Mouse (Mus musculus) testis, adult 2 months (tissue): ENCODE results near the gene Mat2a. TPM values are rescaled to one million over a fixed set of nuclear protein-coding genes. Genes with fewer than 3 reads are reported as not detected.

ENCODE experiments used
- H3K27ac ChIP-seq: fragments of 200-500 bp; 2 replicates; pipeline ENCODE4 v1.5.1; 2012; ENCODE audit warnings: low read depth, low read length; ENCODE audit not compliant: control insufficient read depth, insufficient read depth
- H3K27me3 ChIP-seq: fragments of 200-500 bp; 2 replicates; pipeline ENCODE4 v1.6.1; 2012; ENCODE audit warnings: mild to moderate bottlenecking, low read length, moderate library complexity; ENCODE audit not compliant: control insufficient read depth, insufficient read depth
- H3K36me3 ChIP-seq: fragments of 200-500 bp; 2 replicates; pipeline ENCODE4 v1.6.1; 2012; ENCODE audit warnings: mild to moderate bottlenecking, low read length; ENCODE audit not compliant: control insufficient read depth, insufficient read depth
- H3K4me1 ChIP-seq: fragments of 200-500 bp; 2 replicates; pipeline ENCODE4 v1.6.1; 2012; ENCODE audit warnings: low read length; ENCODE audit not compliant: control insufficient read depth, insufficient read depth
- H3K4me3 ChIP-seq: fragments of 200-500 bp; 2 replicates; pipeline ENCODE4 v1.5.1; 2012; ENCODE audit warnings: low read depth, mild to moderate bottlenecking, low read length, moderate library complexity, mixed read lengths; ENCODE audit not compliant: control insufficient read depth
- CTCF ChIP-seq: fragments of 200-500 bp; IDR thresholded peaks from 2 replicates; pipeline ENCODE4 v1.5.1; 2012; ENCODE audit warnings: low read depth, mild to moderate bottlenecking, inconsistent platforms, low read length, moderate library complexity; ENCODE audit not compliant: control insufficient read depth, insufficient read depth, insufficient replicate concordance
- POLR2A ChIP-seq: fragments of 200-500 bp; IDR thresholded peaks from 2 replicates; pipeline ENCODE4 v1.6.1; 2012; ENCODE audit warnings: low read depth, mild to moderate bottlenecking, inconsistent platforms, low read length, moderate library complexity; ENCODE audit not compliant: control insufficient read depth
- polyA plus RNA-seq: library from polyadenylated mRNA; depleted of rRNA; stranded (reverse); fragments of >200 nt; gene quantifications from 2 replicates; pipeline ENCODE4 v1.2.3, GENCODE M21; 2012

The Mat2a gene
- polyA plus RNA-seq, 1 experiment, result 67.4 TPM

- no peak for TF ChIP-seq CTCF
- TF ChIP-seq POLR2A, result peak; percentile 43; the same call in 1 of the 2 replicates
- H3K27me3 ChIP-seq, result no peaks in the 10 kb centered on the region
- peak overlapping the region; percentile 100 for H3K27ac ChIP-seq
- H3K4me3 ChIP-seq, result peak overlapping the region; percentile 95
- peaks cover 3% of the 10 kb centered on the region for H3K36me3 ChIP-seq
- peaks cover 4% of the 10 kb centered on the region for H3K4me1 ChIP-seq
Observed at GRCm38 (mm10) chr6:72440186-72440990, 1.0 kb upstream of the Mat2a start.

- H3K27ac ChIP-seq, result peak overlapping the region; percentile 99
- H3K36me3 ChIP-seq, result peaks cover 4% of the 10 kb centered on the region
- H3K4me3 ChIP-seq, result peak overlapping the region; percentile 95
- peaks cover 4% of the 10 kb centered on the region for H3K4me1 ChIP-seq
- no peaks in the 10 kb centered on the region for H3K27me3 ChIP-seq
- no peak for TF ChIP-seq POLR2A
- TF ChIP-seq CTCF, result no peak
Observed at GRCm38 (mm10) chr6:72438862-72439354, 450 bp downstream of the Mat2a start.

GRCm38 (mm10) chr6:72438226-72438625, 1.1 kb downstream of the Mat2a start:
- peaks cover 4% of the 10 kb centered on the region for H3K36me3 ChIP-seq
- H3K27me3 ChIP-seq, result no peaks in the 10 kb centered on the region
- peaks cover 4% of the 10 kb centered on the region for H3K4me1 ChIP-seq
- no peak overlapping the region for H3K27ac ChIP-seq
- TF ChIP-seq CTCF (no peak), POLR2A (no peak)
- H3K4me3 ChIP-seq, result peak overlapping the region; percentile 95; the same call in 1 of the 2 replicates

GRCm38 (mm10) chr6:72432153-72432552, 7.2 kb downstream of the Mat2a start:
- H3K27me3 ChIP-seq, result no peaks in the 10 kb centered on the region
- H3K36me3 ChIP-seq, result peaks cover 4% of the 10 kb centered on the region
- no peak for TF ChIP-seq POLR2A
- no peak for TF ChIP-seq CTCF
- no peaks in the 10 kb centered on the region for H3K4me1 ChIP-seq
- H3K27ac ChIP-seq, result no peak overlapping the region
- H3K4me3 ChIP-seq, result no peak overlapping the region

- TF ChIP-seq CTCF, result no peak
- no peak for TF ChIP-seq POLR2A
- H3K4me3 ChIP-seq, result no peak overlapping the region
- no peaks in the 10 kb centered on the region for H3K27me3 ChIP-seq
- H3K36me3 ChIP-seq, result peaks cover 3% of the 10 kb centered on the region; the same call in 1 of the 2 replicates
- H3K27ac ChIP-seq, result no peak overlapping the region
- no peaks in the 10 kb centered on the region for H3K4me1 ChIP-seq
Observed at GRCm38 (mm10) chr6:72430989-72431921, 8.1 kb downstream of the Mat2a start.

GRCm38 (mm10) chr6:72429061-72429842, 10.1 kb downstream of the Mat2a start:
- H3K4me1 ChIP-seq, result no peaks in the 10 kb centered on the region
- no peak overlapping the region for H3K27ac ChIP-seq
- H3K4me3 ChIP-seq, result no peak overlapping the region
- H3K27me3 ChIP-seq, result no peaks in the 10 kb centered on the region
- TF ChIP-seq POLR2A (no peak), CTCF (no peak)
- H3K36me3 ChIP-seq, result peaks cover 1% of the 10 kb centered on the region; the same call in 1 of the 2 replicates

- Histone ChIP-seq H3K4me1 (no peaks in the 10 kb centered on the region), H3K27ac (no peak overlapping the region), H3K4me3 (no peak overlapping the region), H3K27me3 (no peaks in the 10 kb centered on the region), H3K36me3 (peaks cover 1% of the 10 kb centered on the region)
- TF ChIP-seq CTCF, result peak; percentile 52; the same call in 1 of the 2 replicates
- TF ChIP-seq POLR2A, result no peak
Observed at GRCm38 (mm10) chr6:72428036-72428435, 11.3 kb downstream of the Mat2a start.
